Mouse (Mus musculus) spleen, adult 2 months (tissue): ENCODE measurements around the gene Usp2. TPM values are rescaled to one million over a fixed set of nuclear protein-coding genes. Genes with fewer than 3 reads are reported as not detected.

Experiments
- DNase-seq, 2 experiments: peaks; one replicate each; pipeline versions ENCODE4 v3.0.0 to v3.0.0-alpha.2; 2012 to 2021; ENCODE audit warnings: low spot score in 2 of 2, low read depth in 1 of 2
- H3K27ac ChIP-seq: fragments of 200-500 bp; 2 replicates; pipeline ENCODE4 v1.5.1; 2012; ENCODE audit warnings: low read length, inconsistent platforms; ENCODE audit not compliant: insufficient read depth
- H3K27me3 ChIP-seq: fragments of 200-500 bp; 2 replicates; pipeline ENCODE4 v1.6.1; 2012; ENCODE audit warnings: mild to moderate bottlenecking, moderate library complexity, low read length, inconsistent platforms; ENCODE audit not compliant: control insufficient read depth, insufficient read depth
- H3K36me3 ChIP-seq: fragments of 200-500 bp; 2 replicates; pipeline ENCODE4 v1.6.1; 2012; ENCODE audit warnings: mild to moderate bottlenecking, low read length, inconsistent platforms; ENCODE audit not compliant: control insufficient read depth, insufficient read depth
- H3K4me1 ChIP-seq: fragments of 200-500 bp; 2 replicates; pipeline ENCODE4 v1.6.1; 2011; ENCODE audit warnings: inconsistent platforms; ENCODE audit not compliant: control insufficient read depth, insufficient read depth, insufficient read length
- H3K4me3 ChIP-seq: fragments of 200-500 bp; 2 replicates; pipeline ENCODE4 v1.5.1; 2011; ENCODE audit warnings: mild to moderate bottlenecking, inconsistent platforms; ENCODE audit not compliant: insufficient read depth, insufficient read length; ENCODE audit errors: extremely low read depth
- CTCF ChIP-seq: fragments of 200-500 bp; IDR thresholded peaks from 2 replicates; pipeline ENCODE4 v1.5.1; 2011; ENCODE audit warnings: mild to moderate bottlenecking, inconsistent platforms; ENCODE audit not compliant: insufficient read depth, insufficient read length, insufficient replicate concordance; ENCODE audit errors: extremely low read depth
- POLR2A ChIP-seq: fragments of 200-500 bp; IDR thresholded peaks from 2 replicates; pipeline ENCODE4 v1.6.1; 2011; ENCODE audit warnings: low read depth, low read length, inconsistent platforms
- WGBS: fragments of 180-500 bp; shearing (Covaris S2); methylation state at CpG from one replicate; pipeline ENCODE4 v1.1.7; 2018; 5-methylcytosine and 5-hydroxymethylcytosine counted together
- polyA plus RNA-seq: library from polyadenylated mRNA; depleted of rRNA; stranded (reverse); fragments of >200 nt; gene quantifications from 2 replicates; pipeline ENCODE4 v1.2.3, GENCODE M21; 2012; rRNA removed

The Usp2 gene
- 0.65 and 0.69 TPM in 2 replicates for polyA plus RNA-seq

DNA sequence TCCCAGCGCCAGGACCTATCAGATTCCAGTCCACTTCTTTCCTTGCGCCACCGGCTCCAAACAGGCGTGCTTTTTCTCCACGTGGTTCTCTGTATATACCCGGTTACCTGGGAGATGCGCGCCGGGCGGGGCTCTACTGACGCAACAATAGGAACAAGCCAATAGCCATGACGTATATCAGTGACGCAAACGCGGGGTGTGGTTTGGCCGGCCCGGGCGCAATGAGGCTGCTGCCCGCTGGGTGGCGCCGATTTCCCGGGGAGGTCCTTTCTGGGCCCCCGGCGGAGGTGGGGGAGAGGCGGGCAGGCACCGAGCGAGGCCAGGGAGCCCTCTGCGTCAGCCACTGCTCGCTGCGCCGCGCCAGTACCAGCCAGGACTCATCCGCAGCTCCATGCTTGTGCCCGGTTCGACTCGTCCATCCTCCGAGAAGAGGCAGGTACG is at the start of gene Usp2:
Gene Usp2 (plus strand): TSS at position 237 of the 441 bp plus-strand sequence.
- no peak for TF ChIP-seq POLR2A
- peak; percentile 65 for TF ChIP-seq CTCF
- WGBS, result under 1% methylated on average over 38 of the region's 38 CpGs
- H3K27me3 ChIP-seq, result no peaks in the 10 kb centered on the region
- peak within 1 kb of the TSS; percentile 20; the same call in 1 of the 2 replicates for H3K27ac ChIP-seq
- peak; percentile 91 to 96 for DNase-seq
- no peaks in the 10 kb centered on the region for H3K36me3 ChIP-seq
- H3K4me1 ChIP-seq, result peaks cover 7% of the 10 kb centered on the region; the same call in 1 of the 2 replicates
- peak within 1 kb of the TSS; percentile 56 for H3K4me3 ChIP-seq

DNA sequence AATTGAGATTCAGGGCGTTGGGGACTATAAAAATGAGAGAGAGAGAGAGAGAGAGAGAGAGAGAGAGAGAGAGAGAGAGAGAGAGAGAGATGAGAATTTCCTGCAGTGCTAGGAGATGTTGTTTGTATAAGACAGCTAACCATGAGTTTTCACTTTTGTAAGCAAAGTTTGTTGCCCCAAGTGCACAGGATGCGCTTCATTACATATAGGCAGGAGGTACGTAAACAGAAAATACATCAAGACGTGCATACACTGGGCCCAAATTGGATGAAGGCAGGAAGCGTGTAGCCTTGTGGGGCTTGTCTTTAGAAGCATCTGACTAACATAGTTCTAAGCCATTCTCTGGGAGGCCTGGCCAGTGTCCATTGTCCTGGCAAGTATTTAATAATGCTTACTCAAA is 49.0 kb upstream of the Usp2 start:
- H3K36me3 ChIP-seq, result no peaks in the 10 kb centered on the region
- 75% methylated on average over 5 of the region's 5 CpGs for WGBS
- no peak overlapping the region for H3K4me3 ChIP-seq
- no peak for DNase-seq
- no peaks in the 10 kb centered on the region for H3K27me3 ChIP-seq
- TF ChIP-seq POLR2A (no peak), CTCF (no peak)
- H3K27ac ChIP-seq, result peak overlapping the region; percentile 32; the same call in 1 of the 2 replicates
- H3K4me1 ChIP-seq, result no peaks in the 10 kb centered on the region; the same call in 1 of the 2 replicates

GRCm38 (mm10) chr9:44020001-44020400 is 46.8 kb upstream of the Usp2 start:
- whole genome bisulfite sequencing, result 46% methylated on average over 7 of the region's 7 CpGs
- no peak for TF ChIP-seq CTCF
- no peak for TF ChIP-seq POLR2A
- Histone ChIP-seq H3K36me3 (no peaks in the 10 kb centered on the region), H3K27me3 (no peaks in the 10 kb centered on the region), H3K4me1 (peaks cover 3% of the 10 kb centered on the region; the same call in 1 of the 2 replicates), H3K27ac (peak overlapping the region; percentile 68), H3K4me3 (no peak overlapping the region)
- DNase-seq, result no peak

- WGBS, result 49% methylated on average over 8 of the region's 8 CpGs
- Histone ChIP-seq H3K36me3 (no peaks in the 10 kb centered on the region), H3K4me3 (no peak overlapping the region), H3K27ac (peak overlapping the region; percentile 86), H3K4me1 (peaks cover 3% of the 10 kb centered on the region; the same call in 1 of the 2 replicates), H3K27me3 (no peaks in the 10 kb centered on the region)
- TF ChIP-seq CTCF (no peak), POLR2A (no peak)
- DNase-seq, result peak in 1 of 2 experiments; percentile 35
Measured at GRCm38 (mm10) chr9:44022100-44022847, 44.5 kb upstream of the Usp2 start.

GRCm38 (mm10) chr9:44024096-44024495 is 42.7 kb upstream of the Usp2 start:
- no peaks in the 10 kb centered on the region for H3K27me3 ChIP-seq
- DNase-seq, result no peak
- TF ChIP-seq CTCF (no peak), POLR2A (no peak)
- no peak overlapping the region for H3K4me3 ChIP-seq
- no peak overlapping the region for H3K27ac ChIP-seq
- peaks cover 3% of the 10 kb centered on the region; the same call in 1 of the 2 replicates for H3K4me1 ChIP-seq
- WGBS, result 29% methylated on average over 3 of the region's 3 CpGs
- H3K36me3 ChIP-seq, result no peaks in the 10 kb centered on the region

DNA sequence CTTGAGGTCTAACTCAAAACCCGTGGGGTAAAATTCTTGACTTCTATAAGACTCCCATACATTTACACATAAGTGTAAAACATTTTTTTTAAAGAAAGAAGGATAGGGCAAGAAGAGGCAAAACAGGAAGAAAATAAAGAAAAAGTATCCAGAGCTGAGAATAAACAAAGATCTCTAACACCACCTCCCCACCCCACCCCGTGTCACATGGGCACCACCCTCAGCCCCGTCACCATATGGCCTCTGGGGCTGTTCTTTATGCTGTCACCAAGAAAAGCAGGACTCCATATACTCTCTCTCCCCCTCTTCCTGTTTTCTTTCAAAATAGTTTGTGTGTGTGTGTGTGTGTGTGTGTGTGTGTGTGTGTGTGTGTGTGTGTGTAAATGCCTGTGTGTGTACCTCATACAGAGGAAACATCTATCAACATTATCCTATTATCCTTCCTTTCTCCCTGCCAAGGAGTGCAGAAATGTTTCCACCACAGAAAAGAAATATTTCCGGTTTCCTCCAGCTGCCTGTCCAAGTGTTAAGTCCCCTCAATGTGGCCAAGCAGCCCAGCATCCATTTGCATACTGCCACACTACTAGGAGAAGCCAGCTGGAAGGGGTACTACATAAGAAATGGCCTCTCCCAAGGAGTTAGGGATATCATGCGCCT is 37.1 kb upstream of the Usp2 start:
- Histone ChIP-seq H3K27me3 (no peaks in the 10 kb centered on the region), H3K4me3 (no peak overlapping the region), H3K4me1 (no peaks in the 10 kb centered on the region), H3K27ac (peak overlapping the region; percentile 71), H3K36me3 (no peaks in the 10 kb centered on the region)
- TF ChIP-seq CTCF, result no peak
- no peak for TF ChIP-seq POLR2A
- 44% methylated on average over 5 of the region's 5 CpGs for WGBS
- DNase-seq, result no peak

DNA sequence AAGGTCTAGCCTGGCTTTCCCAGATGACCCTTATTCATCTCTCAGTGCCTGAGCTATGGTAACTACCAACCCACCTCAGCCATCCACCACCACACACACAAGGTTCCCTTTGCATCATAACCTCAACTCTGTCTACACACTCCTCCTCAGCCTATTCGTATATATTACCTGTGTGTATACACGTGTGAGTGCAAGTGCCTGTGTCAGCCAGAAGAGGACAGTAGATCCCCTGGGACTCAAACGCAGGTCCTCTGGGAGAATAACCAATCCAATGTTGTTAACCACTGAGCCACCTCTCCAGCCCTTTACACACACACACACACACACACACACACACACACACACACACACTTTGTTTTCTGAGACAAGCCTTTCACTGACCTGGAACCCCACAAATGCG is 36.2 kb upstream of the Usp2 start:
- Histone ChIP-seq H3K27me3 (no peaks in the 10 kb centered on the region), H3K4me3 (no peak overlapping the region), H3K27ac (peak overlapping the region; percentile 71), H3K4me1 (peaks cover 2% of the 10 kb centered on the region; the same call in 1 of the 2 replicates), H3K36me3 (no peaks in the 10 kb centered on the region)
- TF ChIP-seq CTCF (no peak), POLR2A (no peak)
- 66% methylated on average over 4 of the region's 4 CpGs for WGBS
- no peak for DNase-seq
